ENCODE assay signal across 19 mouse cellular contexts in genomic region chr12:8440373-8440772, GRCm38 (mm10). TPM values are rescaled to one million over a fixed set of nuclear protein-coding genes. Genes with fewer than 3 reads are reported as not detected.
A peak's percentile ranks its signal among the peaks of the same experiment; 100 is the strongest.
DNase-seq lines count a peak whose midpoint lies in the region; ATAC-seq and TF ChIP-seq lines count a peak whose summit lies in the region.
"Had no signal": no experiment of that assay in that cellular context is flagged by ENCODE, and none has a peak within 500 bp of the region (broad histone marks: within the 10 kb centered on the region; RNA-seq: fewer than 3 reads in every experiment).

No protein-coding gene starts in this region.

- H3K36me3 ChIP-seq in CH12.LX (replicated peaks in 1 of 2; ENCODE audit: control insufficient read depth in 1 of 2, insufficient read depth in 1 of 2, low read length in 1 of 2), result no peaks in the 10 kb centered on the region
- H3K36me3 ChIP-seq: hindbrain, embryonic 15.5 days; intestine, embryonic 15.5 days had no signal

- H3K4me2 ChIP-seq in CH12.LX (ENCODE audit: insufficient read depth, low read depth, poor library complexity, severe bottlenecking), result 0 out of 2 replicates have a peak overlapping the region, but pooled peaks have one; percentile 1
- H3K4me2 ChIP-seq: hindbrain, embryonic 15.5 days; intestine, embryonic 15.5 days had no signal

- in situ Hi-C loops in CH12.LX (cut with MboI; ENCODE audit: low pct_ligation_motif_present, low pct_unique_long_range_greater_than_20kb, low sequenced_read_pairs), result no loop called here

- no peak overlapping the region for H3K9ac ChIP-seq in CH12.LX (ENCODE audit: insufficient read depth, low read depth)
- H3K9ac ChIP-seq: hindbrain, embryonic 15.5 days; intestine, embryonic 15.5 days; liver, embryonic 14.5 days had no signal

- H3K4me1 ChIP-seq in CH12.LX (ENCODE audit: control insufficient read depth in 1 of 2, insufficient read depth in 2 of 2), result peaks cover 14 to 43% of the 10 kb centered on the region in 2 experiments

- H3K9me3 ChIP-seq in CH12.LX (replicated peaks; ENCODE audit: low read length), result no peaks in the 10 kb centered on the region
- H3K9me3 ChIP-seq: hindbrain, embryonic 15.5 days; intestine, embryonic 15.5 days had no signal

- dilution Hi-C loops in CH12.LX (cut with MboI; ENCODE audit: extremely low pct_ligation_motif_present, extremely low pct_unique_long_range_greater_than_20kb, low sequenced_read_pairs), result no loop called here

- H3K4me3 ChIP-seq in gastrocnemius, adult 2 months, result no peak overlapping the region
- no peak overlapping the region for H3K4me3 ChIP-seq in CH12.LX (replicated peaks in 1 of 3; ENCODE audit: low read depth in 2 of 3, low read length in 2 of 3, poor library complexity in 1 of 3)
- H3K4me3 ChIP-seq: hindbrain, embryonic 15.5 days; intestine, embryonic 15.5 days had no signal

- no peaks in the 10 kb centered on the region for H3K27me3 ChIP-seq in CH12.LX (replicated peaks)
- H3K27me3 ChIP-seq: hindbrain, embryonic 15.5 days; intestine, embryonic 15.5 days had no signal

- no peak for TF ChIP-seq RAD21 in CH12.LX (IDR thresholded peaks at IDR 0.05; ENCODE audit: low read depth, low read length)

- ATAC-seq in hematopoietic stem cell, adult 5-6 weeks (replicated peaks in 1 of 2; ENCODE audit: insufficient read depth in 1 of 2, low FRiP score in 2 of 2, low TSS enrichment in 1 of 2, low read depth in 1 of 2, poor library complexity in 2 of 2, severe bottlenecking in 2 of 2), result peak; percentile 83 to 86
- 0 out of 2 replicates have a peak, but pooled peaks have one; percentile 12 for ATAC-seq in megakaryocyte-erythroid progenitor cell, adult 5-6 weeks (replicated peaks; ENCODE audit: low FRiP score, low TSS enrichment, poor library complexity, severe bottlenecking)
- ATAC-seq: forebrain, embryonic 14.5 days; intestine, embryonic 15.5 days had no signal

- H3K79me2 ChIP-seq in CH12.LX (replicated peaks; ENCODE audit: control insufficient read depth, extremely low read depth, insufficient read depth, poor library complexity, severe bottlenecking), result no peaks in the 10 kb centered on the region

- TF ChIP-seq CTCF in gastrocnemius, adult 2 months (IDR thresholded peaks at IDR 0.05), result no peak
- no peak for TF ChIP-seq CTCF in CH12.LX (conservative IDR thresholded peaks at IDR 0.05 in 1 of 2, IDR thresholded peaks at IDR 0.05 in 1 of 2; ENCODE audit: low read depth in 2 of 2, low read length in 2 of 2)

- TF ChIP-seq POLR2A in CH12.LX (IDR thresholded peaks at IDR 0.05; ENCODE audit: low read depth, low read length), result no peak

- H3K27ac ChIP-seq in gastrocnemius, adult 2 months, result peak overlapping the region; percentile 28
- H3K27ac ChIP-seq in CH12.LX (ENCODE audit: insufficient read depth, low read depth), result no peak overlapping the region
- H3K27ac ChIP-seq: hindbrain, embryonic 15.5 days; intestine, embryonic 15.5 days; liver, embryonic 14.5 days had no signal

- no peak for TF ChIP-seq EP300 in CH12.LX (IDR thresholded peaks at IDR 0.05; ENCODE audit: low read length)

- intact Hi-C loops in gastrocnemius, adult 2 months (cut with DNase I), result no loop called here
- intact Hi-C loops in gastrocnemius, postnatal 14 days (cut with DNase I; ENCODE audit: low total_unique reads), result no loop called here
- intact Hi-C loops in left cerebral cortex, postnatal 36 days (cut with DNase I), result no loop called here

- no peak for DNase-seq in gastrocnemius, adult 2 months
- DNase-seq in gastrocnemius, postnatal 14 days, result no peak
- peak; percentile 16 for DNase-seq in CH12.LX (ENCODE audit: extremely low read depth)
- no peak for DNase-seq in lung, postnatal 36 days
- no peak for DNase-seq in left cerebral cortex, postnatal 36 days (ENCODE audit: low spot score in 2 of 2)
- DNase-seq: adrenal gland, postnatal 14 days; cerebellum, adult 18-20 months; cerebellum, postnatal 36 days; gastrocnemius, postnatal 25 days; kidney, postnatal 4 days; retina, postnatal 1 day; right cerebral cortex, postnatal 4 days; thymus, postnatal 14 days had no signal

TF ChIP-seq in CH12.LX, 34 proteins besides CTCF, POLR2A, EP300 and RAD21:
- TF ChIP-seq IRF4 (IDR thresholded peaks at IDR 0.05; ENCODE audit: low read depth, low read length), result no peak
- no peak for TF ChIP-seq USF1 (IDR thresholded peaks at IDR 0.05; ENCODE audit: low read depth, low read length)

RNA-seq across cellular contexts. Expression of gene Rhob, which starts 59.4 kb away (rescaled TPM):
- 100 to 1,000 TPM in 1 of 2 experiments, 10 to 100 TPM in 1; 33.5 to 115 TPM for total RNA-seq in gastrocnemius, adult 2 months (2021)
- 10 to 100 TPM; 59.5 to 96.2 TPM for total RNA-seq in gastrocnemius, postnatal 14 days (2021)
- total RNA-seq in CH12.LX (2012; rRNA removed) (47.5 and 52.9 TPM in 2 replicates), CH12.LX (2014; rRNA removed) (41.8 and 42.1 TPM in 2 replicates)
- polyA plus RNA-seq in CH12.LX (2012; ENCODE audit: insufficient read length, low read depth), result 48.6 and 54.1 TPM in 2 replicates
- total RNA-seq in hematopoietic stem cell, adult 5-6 weeks (2017), result 66.2 and 68.6 TPM in 2 replicates
- total RNA-seq in megakaryocyte-erythroid progenitor cell, adult 5-6 weeks (2014; fragmentation: Nextera tagmentation), result 4.2 and 5.1 TPM in 2 replicates
- 23.1 TPM in 2 replicates for total RNA-seq in megakaryocyte-erythroid progenitor cell, adult 5-6 weeks (2017)
- total RNA-seq in left cerebral cortex, postnatal 36 days (2021), result 100 to 1,000 TPM; 300 to 353 TPM
